In genomic region chr11:62903871-62904495, GRCm38 (mm10) we compare ENCODE assay signal across 33 mouse cellular contexts. TPM values are rescaled to one million over a fixed set of nuclear protein-coding genes. Genes with fewer than 3 reads are reported as not detected.
DNase-seq lines count a peak whose midpoint lies in the region; ATAC-seq lines count a peak whose summit lies in the region.
"Had no signal": no experiment of that assay in that cellular context is flagged by ENCODE, and none has a peak within 500 bp of the region (broad histone marks: within the 10 kb centered on the region; RNA-seq: fewer than 3 reads in every experiment).

No protein-coding gene starts in this region.

- H3K9me3 ChIP-seq in embryonic facial prominence, embryonic 14.5 days (ENCODE audit: control insufficient read depth, low read length): no peaks in the 10 kb centered on the region
- no peaks in the 10 kb centered on the region for H3K9me3 ChIP-seq in embryonic facial prominence, embryonic 10.5 days
- H3K9me3 ChIP-seq: G1E; hindbrain, embryonic 12.5 days; kidney, embryonic 15.5 days; liver, embryonic 13.5 days; neural tube, embryonic 15.5 days had no signal

- intact Hi-C loops in left cerebral cortex, postnatal 10 days (cut with DNase I): no loop called here

- no peaks in the 10 kb centered on the region for H3K36me3 ChIP-seq in embryonic facial prominence, embryonic 14.5 days (ENCODE audit: control insufficient read depth, insufficient read depth, low read length)
- no peaks in the 10 kb centered on the region for H3K36me3 ChIP-seq in embryonic facial prominence, embryonic 10.5 days (replicated peaks)
- H3K36me3 ChIP-seq: G1E; hindbrain, embryonic 12.5 days; kidney, embryonic 15.5 days; liver, embryonic 13.5 days; neural tube, embryonic 15.5 days had no signal

- peak; percentile 50; the same call in 1 of the 2 replicates for ATAC-seq in embryonic facial prominence, embryonic 14.5 days (ENCODE audit: low read depth)
- ATAC-seq: CD4-positive, CD25-positive, alpha-beta regulatory T cell, adult 4 months; forebrain, postnatal 0 days had no signal

- no peak overlapping the region for H3K4me3 ChIP-seq in embryonic facial prominence, embryonic 14.5 days (ENCODE audit: low read depth, low read length)
- no peak overlapping the region for H3K4me3 ChIP-seq in embryonic facial prominence, embryonic 10.5 days
- H3K4me3 ChIP-seq: hindbrain, embryonic 12.5 days; kidney, embryonic 15.5 days; liver, embryonic 13.5 days; megakaryocyte, embryonic 14.5 days; neural tube, embryonic 15.5 days had no signal

- H3K4me2 ChIP-seq in embryonic facial prominence, embryonic 14.5 days (ENCODE audit: low read depth, low read length): no peak overlapping the region
- H3K4me2 ChIP-seq: hindbrain, embryonic 12.5 days; kidney, embryonic 15.5 days; liver, embryonic 13.5 days; lung, embryonic 14.5 days; neural tube, embryonic 15.5 days had no signal

- WGBS in embryonic facial prominence, embryonic 14.5 days: 66% methylated on average over 4 of the region's 6 CpGs
- WGBS in embryonic facial prominence, embryonic 10.5 days: 70% methylated on average over 6 of the region's 6 CpGs

- no peak overlapping the region for H3K9ac ChIP-seq in embryonic facial prominence, embryonic 14.5 days (ENCODE audit: low read depth, low read length)
- H3K9ac ChIP-seq: forebrain, postnatal 0 days; hindbrain, embryonic 12.5 days; kidney, embryonic 15.5 days; liver, embryonic 13.5 days; lung, embryonic 14.5 days; neural tube, embryonic 15.5 days had no signal

- no peak for DNase-seq in embryonic facial prominence, embryonic 14.5 days (ENCODE audit: low spot score)
- no peak for DNase-seq in embryonic facial prominence, embryonic 10.5 days (ENCODE audit: low spot score)
- DNase-seq in 416B (ENCODE audit: low read depth): peak; percentile 87
- peak; percentile 80 for DNase-seq in R1 (ENCODE audit: low read depth, low spot score)
- peak; percentile 17 to 30 for DNase-seq in lung, postnatal 4 days
- no peak for DNase-seq in left cerebral cortex, postnatal 10 days (ENCODE audit: extremely low spot score in 1 of 2, low spot score in 2 of 2)
- no peak for DNase-seq in embryo, embryonic 9.5 days (ENCODE audit: extremely low spot score)
- DNase-seq: adrenal gland, adult 8-10 months; cerebellum, adult 8-10 months; forebrain, postnatal 0 days; gastrocnemius, postnatal 25 days; kidney, adult 11 months; kidney, postnatal 4 days; layer of hippocampus, adult 9-11 months; liver, embryonic 13.5 days; lung, embryonic 14.5 days; thymus, adult 18-20 months; thymus, postnatal 36 days had no signal

- no peaks in the 10 kb centered on the region for H3K27me3 ChIP-seq in embryonic facial prominence, embryonic 14.5 days (replicated peaks; ENCODE audit: control insufficient read depth, insufficient read depth, low read length)
- no peaks in the 10 kb centered on the region for H3K27me3 ChIP-seq in embryonic facial prominence, embryonic 10.5 days (replicated peaks; ENCODE audit: low read depth, poor library complexity, severe bottlenecking)
- H3K27me3 ChIP-seq: hindbrain, embryonic 12.5 days; kidney, embryonic 15.5 days; liver, embryonic 13.5 days; neural tube, embryonic 15.5 days had no signal

- H3K27ac ChIP-seq in embryonic facial prominence, embryonic 14.5 days (replicated peaks; ENCODE audit: low read depth, low read length): no peak overlapping the region
- H3K27ac ChIP-seq in embryonic facial prominence, embryonic 10.5 days (replicated peaks): no peak overlapping the region
- H3K27ac ChIP-seq: hindbrain, embryonic 12.5 days; kidney, embryonic 15.5 days; liver, embryonic 13.5 days; neural tube, embryonic 15.5 days had no signal

- H3K4me1 ChIP-seq in embryonic facial prominence, embryonic 14.5 days (ENCODE audit: control insufficient read depth, insufficient read depth, low read length): no peaks in the 10 kb centered on the region
- no peaks in the 10 kb centered on the region for H3K4me1 ChIP-seq in embryonic facial prominence, embryonic 10.5 days
- H3K4me1 ChIP-seq: hindbrain, embryonic 12.5 days; kidney, embryonic 15.5 days; liver, embryonic 13.5 days; megakaryocyte, embryonic 14.5 days; neural tube, embryonic 15.5 days had no signal

RNA-seq across cellular contexts. Expression of gene Tvp23b, which starts 24.7 kb away (rescaled TPM):
- 74.2 and 82.0 TPM in 2 replicates for polyA plus RNA-seq in embryonic facial prominence, embryonic 14.5 days (2014; fragmentation: Nextera tagmentation; extraction: Ambion mirVana)
- polyA plus RNA-seq in embryonic facial prominence, embryonic 10.5 days (2016; fragmentation: Nextera tagmentation; extraction: Ambion mirVana): 45.4 and 50.0 TPM in 2 replicates
- total RNA-seq in left cerebral cortex, postnatal 10 days (2021): 10 to 100 TPM; 19.8 to 21.6 TPM

RNA-seq across cellular contexts. Expression of gene Cdrt4, which starts 47.0 kb away (rescaled TPM):
- 0.58 TPM in 1 of 2 replicates, not detected in the other for polyA plus RNA-seq in embryonic facial prominence, embryonic 14.5 days (2014; fragmentation: Nextera tagmentation; extraction: Ambion mirVana)
- 0.29 TPM in 1 of 2 replicates, not detected in the other for polyA plus RNA-seq in embryonic facial prominence, embryonic 10.5 days (2016; fragmentation: Nextera tagmentation; extraction: Ambion mirVana)
- total RNA-seq in left cerebral cortex, postnatal 10 days (2021): not detected
- total RNA-seq: forebrain, postnatal 0 days; heart, adult 8-10 months; heart, postnatal 25 days; left cerebral cortex, adult 18-20 months; left cerebral cortex, postnatal 36 days; midbrain, postnatal 0 days had no signal
- polyA plus RNA-seq: CD4-positive, CD25-positive, alpha-beta regulatory T cell, adult 4 months; embryonic facial prominence, embryonic 11.5 days; forebrain, embryonic 11.5 days; forebrain, postnatal 0 days; G1E; heart, embryonic 14.5 days; hindbrain, embryonic 12.5 days; kidney, embryonic 15.5 days; liver, embryonic 13.5 days; lung, embryonic 14.5 days; midbrain, postnatal 0 days; neural tube, embryonic 15.5 days; small intestine, adult 2 months had no signal

RNA-seq across cellular contexts. Expression of gene Fbxw10, which starts 57.1 kb away (rescaled TPM):
- polyA plus RNA-seq in embryonic facial prominence, embryonic 14.5 days (2014; fragmentation: Nextera tagmentation; extraction: Ambion mirVana): 0.60 and 0.62 TPM in 2 replicates
- polyA plus RNA-seq in embryonic facial prominence, embryonic 10.5 days (2016; fragmentation: Nextera tagmentation; extraction: Ambion mirVana): 0.40 and 0.81 TPM in 2 replicates
- total RNA-seq in left cerebral cortex, postnatal 10 days (2021): under 1 TPM; 0.71 to 0.92 TPM
- polyA plus RNA-seq: G1E had no signal

Comparison
In these comparisons a context has a peak if more than half of its experiments do, and no peak if none do; other contexts are left out.
1. DNase-seq: peak in 416B (single experiment), R1 (single experiment) and lung, postnatal 4 days (2 of 2); none in embryonic facial prominence, embryonic 14.5 days (single experiment), embryonic facial prominence, embryonic 10.5 days (single experiment), left cerebral cortex, postnatal 10 days (0 of 2) and embryo, embryonic 9.5 days (single experiment).